Mouse (Mus musculus): ENCODE data around the gene Polr1b.

GRCm38 (mm10) chr2:129057256-129057655 lies 43.5 kb upstream of the Polr1b start:
- TF ChIP-seq CTCF (IDR thresholded peaks at IDR 0.05; ENCODE audit: low read depth) (no peak), EP300 (IDR thresholded peaks at IDR 0.05; ENCODE audit: low read depth) (no peak)

Measured in liver, postnatal 0 days (tissue).